Mouse (Mus musculus): ENCODE measurements around the gene Ski.

Gene Ski

GRCm38 (mm10) chr4:155129996-155130395 is 92.4 kb downstream of the Ski start:
- in situ Hi-C loops (cut with MseI, MboI) = no loop called here

GRCm38 (mm10) chr4:155129132-155129917 is 93.1 kb downstream of the Ski start:
- in situ Hi-C loops (cut with MseI, MboI) = no loop called here

GRCm38 (mm10) chr4:155128411-155128810 is 94.0 kb downstream of the Ski start:
- in situ Hi-C loops (cut with MseI, MboI) = no loop called here

GRCm38 (mm10) chr4:155126602-155127372 is 95.6 kb downstream of the Ski start:
- in situ Hi-C loops (cut with MseI, MboI) = no loop called here

GRCm38 (mm10) chr4:155126194-155126593 is 96.2 kb downstream of the Ski start:
- in situ Hi-C loops (cut with MseI, MboI) = no loop called here

- in situ Hi-C loops (cut with MseI, MboI) = no loop called here
Observed at GRCm38 (mm10) chr4:155125310-155125709, 97.1 kb downstream of the Ski start.

GRCm38 (mm10) chr4:155123868-155124534 is 98.4 kb downstream of the Ski start:
- in situ Hi-C loops (cut with MseI, MboI) = no loop called here

- in situ Hi-C loops (cut with MseI, MboI) = no loop called here
Observed at GRCm38 (mm10) chr4:155122444-155123040, 99.8 kb downstream of the Ski start.

GRCm38 (mm10) chr4:155121915-155122443 is 100.4 kb downstream of the Ski start:
- in situ Hi-C loops (cut with MseI, MboI) = no loop called here

- in situ Hi-C loops (cut with MseI, MboI) = no loop called here
Observed at GRCm38 (mm10) chr4:155121222-155121621, 101.2 kb downstream of the Ski start.

- in situ Hi-C loops (cut with MseI, MboI) = no loop called here
Observed at GRCm38 (mm10) chr4:155120583-155120982, 101.8 kb downstream of the Ski start.

GRCm38 (mm10) chr4:155120038-155120437 is 102.4 kb downstream of the Ski start:
- in situ Hi-C loops (cut with MseI, MboI) = no loop called here

- in situ Hi-C loops (cut with MseI, MboI) = no loop called here
Observed at GRCm38 (mm10) chr4:155118278-155118677, 104.1 kb downstream of the Ski start.

GRCm38 (mm10) chr4:155117396-155117978 is 104.9 kb downstream of the Ski start:
- in situ Hi-C loops (cut with MseI, MboI) = no loop called here

GRCm38 (mm10) chr4:155116607-155117006 is 105.8 kb downstream of the Ski start:
- in situ Hi-C loops (cut with MseI, MboI) = no loop called here

GRCm38 (mm10) chr4:155113766-155114410 is 108.5 kb downstream of the Ski start:
- in situ Hi-C loops (cut with MseI, MboI) = no loop called here

GRCm38 (mm10) chr4:155109471-155109870 is 112.9 kb downstream of the Ski start:
- in situ Hi-C loops (cut with MseI, MboI) = no loop called here

GRCm38 (mm10) chr4:155107886-155108285 is 114.5 kb downstream of the Ski start:
- in situ Hi-C loops (cut with MseI, MboI) = no loop called here

All from mouse trophoblast stem cell (cell line).